In genomic region chr3:121464733-121465305, GRCm38 (mm10) we compare ENCODE assay signal across 11 mouse cellular contexts. TPM values are rescaled to one million over a fixed set of nuclear protein-coding genes. Genes with fewer than 3 reads are reported as not detected.
DNase-seq lines count a peak whose midpoint lies in the region; ATAC-seq and TF ChIP-seq lines count a peak whose summit lies in the region.
"Had no signal": no experiment of that assay in that cellular context is flagged by ENCODE, and none has a peak within 500 bp of the region (broad histone marks: within the 10 kb centered on the region; RNA-seq: fewer than 3 reads in every experiment).

No protein-coding gene starts in this region.

- DNase-seq in retina, postnatal 1 day, result peak; percentile 20
- DNase-seq in retina, embryonic 14.5 days (ENCODE audit: low spot score), result no peak
- no peak for DNase-seq in limb, embryonic 14.5 days (ENCODE audit: low spot score)
- no peak for DNase-seq in B cell, adult 2 months
- no peak for DNase-seq in adipocyte (ENCODE audit: low spot score)
- DNase-seq: adrenal gland, postnatal 10 days; heart, postnatal 4 days; kidney, postnatal 4 days; lung, postnatal 14 days had no signal

- no peak for TF ChIP-seq POLR2A in limb, embryonic 14.5 days (IDR thresholded peaks at IDR 0.05; ENCODE audit: borderline replicate concordance, extremely low read depth, insufficient read depth, insufficient read length)
- no peak for TF ChIP-seq POLR2A in olfactory bulb, adult 2 months (IDR thresholded peaks at IDR 0.05; ENCODE audit: insufficient read depth, low read depth, low read length)

- no peaks in the 10 kb centered on the region for H3K9me3 ChIP-seq in forebrain, embryonic 12.5 days
- no peaks in the 10 kb centered on the region for H3K9me3 ChIP-seq in limb, embryonic 14.5 days (ENCODE audit: control insufficient read depth, low read length)

- no peak for TF ChIP-seq CTCF in olfactory bulb, adult 2 months (IDR thresholded peaks at IDR 0.05; ENCODE audit: insufficient read depth, low read depth, low read length)

- H3K27ac ChIP-seq in forebrain, embryonic 12.5 days, result peak overlapping the region; percentile 65
- peak overlapping the region; percentile 35; the same call in 1 of the 2 replicates for H3K27ac ChIP-seq in limb, embryonic 14.5 days (replicated peaks; ENCODE audit: low read depth, low read length)
- peak overlapping the region; percentile 82 for H3K27ac ChIP-seq in olfactory bulb, adult 2 months (ENCODE audit: insufficient read depth, low read depth, low read length)

- WGBS in forebrain, embryonic 12.5 days, result 23% methylated on average over 7 of the region's 7 CpGs
- WGBS in limb, embryonic 14.5 days, result 77% methylated on average over 7 of the region's 7 CpGs
- WGBS in olfactory bulb, adult 2 months, result 52% methylated on average over 7 of the region's 7 CpGs

- H3K4me3 ChIP-seq in forebrain, embryonic 12.5 days (replicated peaks), result no peak overlapping the region
- no peak overlapping the region for H3K4me3 ChIP-seq in limb, embryonic 14.5 days (replicated peaks; ENCODE audit: low read length)
- no peak overlapping the region for H3K4me3 ChIP-seq in olfactory bulb, adult 2 months (ENCODE audit: insufficient read depth, low read depth, low read length)

- ATAC-seq in forebrain, embryonic 12.5 days (ENCODE audit: low FRiP score), result no peak
- ATAC-seq in limb, embryonic 14.5 days (ENCODE audit: low FRiP score, low read depth), result no peak

- no peak overlapping the region for H3K4me2 ChIP-seq in forebrain, embryonic 12.5 days
- H3K4me2 ChIP-seq in limb, embryonic 14.5 days (replicated peaks; ENCODE audit: low read depth, low read length, severe bottlenecking), result no peak overlapping the region

- H3K4me1 ChIP-seq in forebrain, embryonic 12.5 days, result peaks cover 42% of the 10 kb centered on the region
- peaks cover 23% of the 10 kb centered on the region for H3K4me1 ChIP-seq in limb, embryonic 14.5 days (ENCODE audit: control insufficient read depth, insufficient read depth, low read length)
- peaks cover 17% of the 10 kb centered on the region for H3K4me1 ChIP-seq in olfactory bulb, adult 2 months (ENCODE audit: control insufficient read depth, insufficient read depth, low read length)

- H3K9ac ChIP-seq in forebrain, embryonic 12.5 days, result no peak overlapping the region
- no peak overlapping the region for H3K9ac ChIP-seq in limb, embryonic 14.5 days (ENCODE audit: low read depth, low read length, severe bottlenecking)

- H3K27me3 ChIP-seq in forebrain, embryonic 12.5 days, result no peaks in the 10 kb centered on the region
- H3K27me3 ChIP-seq in limb, embryonic 14.5 days (ENCODE audit: control insufficient read depth, insufficient read depth, low read length), result no peaks in the 10 kb centered on the region

- H3K36me3 ChIP-seq in forebrain, embryonic 12.5 days (replicated peaks), result peaks cover 14% of the 10 kb centered on the region
- peaks cover 19% of the 10 kb centered on the region for H3K36me3 ChIP-seq in limb, embryonic 14.5 days (ENCODE audit: control insufficient read depth, insufficient read depth, low read length)

RNA-seq across cellular contexts. Expression of gene Cnn3, which starts 38.5 kb away (rescaled TPM):
- 831 and 838 TPM in 2 replicates for polyA plus RNA-seq in forebrain, embryonic 12.5 days (2016; fragmentation: Nextera tagmentation; extraction: Ambion mirVana)
- polyA plus RNA-seq in limb, embryonic 14.5 days (2012; rRNA removed), result 674 and 696 TPM in 2 replicates
- 746 and 782 TPM in 2 replicates for polyA plus RNA-seq in limb, embryonic 14.5 days (2014; fragmentation: Nextera tagmentation; extraction: Ambion mirVana)
- not detected in 2 replicates for polyA plus RNA-seq in olfactory bulb, adult 2 months (2012; ENCODE audit: insufficient read depth, insufficient read length, low replicate concordance, missing spikeins)
